Mouse (Mus musculus): Measurements from ENCODE around the gene Gsdma2. TPM values are rescaled to one million over a fixed set of nuclear protein-coding genes. Genes with fewer than 3 reads are reported as not detected.

The Gsdma2 gene
- 0.38 and 44.1 TPM in 2 replicates for polyA plus RNA-seq (2012; rRNA removed; ENCODE audit: low replicate concordance)

GRCm38 (mm10) chr11:98646459-98646858 is at the start of gene Gsdma2:
TSS of gene Gsdma2 (plus strand) at chr11:98646759.

GRCm38 (mm10) chr11:98597991-98598390 is 48.6 kb upstream of the Gsdma2 start, which contains the start of gene Lrrc3c:
TSS of gene Lrrc3c (plus strand) at chr11:98598291.

GRCm38 (mm10) chr11:98625611-98626410 is 20.7 kb upstream of the Gsdma2 start, which contains the start of the genes Gm12355 and Gsdma3:
TSS of gene Gm12355 (minus strand) at chr11:98625661.
TSS of gene Gsdma3 (plus strand) at chr11:98626360.

GRCm38 (mm10) chr11:98664091-98664490 is 17.5 kb downstream of the Gsdma2 start, which contains the start of gene Gsdma:
TSS of gene Gsdma (plus strand) at chr11:98664351.

GRCm38 (mm10) chr11:98681786-98682745 is 35.5 kb downstream of the Gsdma2 start, which contains the start of gene Psmd3:
TSS of gene Psmd3 (plus strand) at chr11:98682554.

GRCm38 (mm10) chr11:98701213-98701670 is 54.7 kb downstream of the Gsdma2 start, which contains the start of gene Csf3:
TSS of gene Csf3 (plus strand) at chr11:98701263.

Other genes starting within 250 kb of the Gsdma2 start
- 46.9 and 54.7 TPM in 2 replicates for gene Pgap3, start 246.3 kb upstream of the Gsdma2 start, polyA plus RNA-seq (2012; rRNA removed; ENCODE audit: low replicate concordance)
- gene Erbb2, start 234.3 kb upstream of the Gsdma2 start, polyA plus RNA-seq (2012; rRNA removed; ENCODE audit: low replicate concordance), result 55.2 and 91.0 TPM in 2 replicates
- gene Mien1, start 207.8 kb upstream of the Gsdma2 start, polyA plus RNA-seq (2012; rRNA removed; ENCODE audit: low replicate concordance), result 31.2 and 41.0 TPM in 2 replicates
- gene Grb7, start 200.4 kb upstream of the Gsdma2 start, polyA plus RNA-seq (2012; rRNA removed; ENCODE audit: low replicate concordance), result 94.7 and 98.7 TPM in 2 replicates
- gene Ikzf3, start 100.7 kb upstream of the Gsdma2 start, polyA plus RNA-seq (2012; rRNA removed; ENCODE audit: low replicate concordance), result 1.4 and 3.0 TPM in 2 replicates
- gene Zpbp2, start 95.7 kb upstream of the Gsdma2 start, polyA plus RNA-seq (2012; rRNA removed; ENCODE audit: low replicate concordance), result 0.18 TPM in 1 of 2 replicates, not detected in the other
- gene Ormdl3, start 59.4 kb upstream of the Gsdma2 start, polyA plus RNA-seq (2012; rRNA removed; ENCODE audit: low replicate concordance), result 58.2 and 142 TPM in 2 replicates
- gene Lrrc3c, start 48.5 kb upstream of the Gsdma2 start, polyA plus RNA-seq (2012; rRNA removed; ENCODE audit: low replicate concordance), result not detected in 2 replicates
- gene Gm12355, start 21.1 kb upstream of the Gsdma2 start, polyA plus RNA-seq (2012; rRNA removed; ENCODE audit: low replicate concordance), result not detected in 2 replicates
- gene Gsdma3, start 20.4 kb upstream of the Gsdma2 start, polyA plus RNA-seq (2012; rRNA removed; ENCODE audit: low replicate concordance), result not detected in 2 replicates
- gene Gsdma, start 17.6 kb downstream of the Gsdma2 start, polyA plus RNA-seq (2012; rRNA removed; ENCODE audit: low replicate concordance), result 0.23 and 0.46 TPM in 2 replicates
- 152 and 167 TPM in 2 replicates for gene Psmd3, start 35.8 kb downstream of the Gsdma2 start, polyA plus RNA-seq (2012; rRNA removed; ENCODE audit: low replicate concordance)
- gene Csf3, start 54.5 kb downstream of the Gsdma2 start, polyA plus RNA-seq (2012; rRNA removed; ENCODE audit: low replicate concordance), result 0.13 TPM in 1 of 2 replicates, not detected in the other
- 51.4 and 68.3 TPM in 2 replicates for gene Med24, start 82.7 kb downstream of the Gsdma2 start, polyA plus RNA-seq (2012; rRNA removed; ENCODE audit: low replicate concordance)
- gene Thra, start 93.9 kb downstream of the Gsdma2 start, polyA plus RNA-seq (2012; rRNA removed; ENCODE audit: low replicate concordance), result 78.1 and 149 TPM in 2 replicates
- 91.9 and 211 TPM in 2 replicates for gene Nr1d1, start 128.6 kb downstream of the Gsdma2 start, polyA plus RNA-seq (2012; rRNA removed; ENCODE audit: low replicate concordance)
- 24.9 and 48.0 TPM in 2 replicates for gene Msl1, start 148.8 kb downstream of the Gsdma2 start, polyA plus RNA-seq (2012; rRNA removed; ENCODE audit: low replicate concordance)
- 18.0 and 20.3 TPM in 2 replicates for gene Casc3, start 158.1 kb downstream of the Gsdma2 start, polyA plus RNA-seq (2012; rRNA removed; ENCODE audit: low replicate concordance)
- 25.4 and 30.7 TPM in 2 replicates for gene Rapgefl1, start 190.0 kb downstream of the Gsdma2 start, polyA plus RNA-seq (2012; rRNA removed; ENCODE audit: low replicate concordance)
- gene Wipf2, start 216.9 kb downstream of the Gsdma2 start, polyA plus RNA-seq (2012; rRNA removed; ENCODE audit: low replicate concordance), result 10.8 and 18.0 TPM in 2 replicates

Data from duodenum, adult 2 months (tissue).